Mouse (Mus musculus): ENCODE data around the gene Ptgdr2.

The Ptgdr2 gene

DNA sequence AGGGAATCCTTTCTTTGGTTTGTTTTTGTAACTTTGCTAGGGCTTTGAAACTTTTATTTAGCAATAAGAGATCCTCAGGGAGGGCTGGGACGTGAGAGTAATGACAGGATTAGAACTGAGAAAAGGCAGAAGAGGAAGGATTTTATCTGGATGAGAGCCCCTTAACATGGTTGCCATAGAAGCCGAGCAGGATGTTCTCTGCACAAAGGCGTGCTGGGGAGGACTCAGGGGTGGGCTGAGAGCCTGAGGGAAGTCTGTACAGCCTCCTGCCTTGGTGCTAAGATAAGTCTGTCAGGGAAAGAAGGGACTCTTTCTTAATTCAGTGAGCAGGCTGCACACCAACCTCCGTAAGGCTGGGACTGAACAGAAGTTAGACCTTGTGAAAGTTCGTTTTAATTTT is 1.9 kb upstream of the Ptgdr2 start:
- no peak for DNase-seq

GRCm38 (mm10) chr19:10936077-10936476 is 883 bp upstream of the Ptgdr2 start:
- no peak for DNase-seq

DNA sequence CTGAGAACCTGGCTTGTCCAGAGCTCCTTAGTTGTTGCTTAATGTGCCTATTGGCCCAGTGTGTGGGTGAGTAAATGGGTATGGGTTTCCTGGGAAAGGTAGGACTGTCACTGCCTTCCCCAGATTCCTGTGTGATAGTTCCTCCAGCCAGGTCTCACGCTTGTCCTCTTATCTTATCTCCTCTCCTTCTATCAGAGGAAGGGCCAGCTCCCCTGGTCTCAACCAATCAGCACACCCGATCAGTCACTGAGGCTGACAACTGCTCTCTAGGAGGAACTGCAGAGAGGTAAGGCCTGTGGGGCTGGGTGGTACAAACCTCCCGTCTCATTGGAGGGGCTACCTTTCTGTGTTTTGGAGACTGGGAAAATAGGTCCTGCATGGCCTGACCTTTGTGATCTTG is 1.8 kb downstream of the Ptgdr2 start:
- no peak for DNase-seq

- peak; percentile 75 for DNase-seq
Measured at GRCm38 (mm10) chr19:10940097-10940800, 3.3 kb downstream of the Ptgdr2 start.

DNA sequence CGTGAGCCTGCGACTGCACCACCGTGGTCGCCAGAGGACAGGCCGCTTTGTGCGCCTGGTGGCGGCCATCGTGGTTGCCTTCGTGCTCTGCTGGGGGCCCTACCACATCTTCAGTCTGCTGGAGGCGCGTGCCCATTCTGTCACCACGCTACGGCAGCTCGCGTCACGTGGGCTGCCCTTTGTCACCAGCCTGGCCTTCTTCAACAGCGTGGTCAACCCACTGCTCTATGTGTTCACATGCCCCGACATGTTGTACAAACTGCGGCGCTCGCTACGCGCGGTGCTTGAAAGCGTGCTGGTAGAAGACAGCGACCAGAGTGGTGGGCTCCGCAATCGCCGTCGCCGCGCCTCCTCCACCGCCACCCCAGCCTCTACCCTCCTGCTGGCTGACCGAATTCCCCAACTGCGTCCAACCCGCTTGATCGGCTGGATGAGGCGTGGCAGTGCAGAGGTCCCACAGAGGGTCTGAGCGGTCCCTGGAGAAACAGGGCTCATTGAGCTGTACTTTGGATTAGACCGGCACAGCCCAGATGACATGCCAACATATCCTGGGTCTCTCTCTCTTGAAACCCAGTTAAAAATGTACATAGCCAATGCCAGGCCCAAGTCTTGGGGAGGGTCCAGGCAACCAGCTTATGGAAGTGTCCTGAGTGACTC is 4.0 kb downstream of the Ptgdr2 start:
- DNase-seq = no peak

- DNase-seq = no peak
Measured at GRCm38 (mm10) chr19:10943955-10944354, 7.0 kb downstream of the Ptgdr2 start.

DNA sequence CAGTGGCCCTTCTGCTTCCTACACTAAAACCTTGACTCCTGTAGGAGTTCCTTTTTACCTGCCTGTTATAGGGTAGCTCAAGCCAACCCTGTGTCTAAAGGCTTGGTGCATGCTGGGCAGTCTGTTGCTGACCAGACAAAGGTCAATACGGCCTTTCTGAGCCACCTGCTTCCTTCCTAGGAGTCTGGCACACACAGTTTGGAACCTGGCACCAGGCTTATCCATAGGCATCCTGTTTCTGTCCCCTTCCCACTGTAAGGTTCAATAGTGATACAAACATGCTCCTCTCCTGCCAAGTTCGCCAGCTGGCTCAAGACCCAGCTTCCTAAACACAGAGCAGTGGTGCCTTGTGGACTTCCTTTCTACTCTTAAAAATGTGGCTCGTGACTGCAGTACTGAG is 9.5 kb downstream of the Ptgdr2 start:
- DNase-seq = no peak

- DNase-seq = no peak
Measured at GRCm38 (mm10) chr19:10947219-10947618, 10.3 kb downstream of the Ptgdr2 start.

GRCm38 (mm10) chr19:10948416-10948815 is 11.5 kb downstream of the Ptgdr2 start:
- no peak for DNase-seq

DNA sequence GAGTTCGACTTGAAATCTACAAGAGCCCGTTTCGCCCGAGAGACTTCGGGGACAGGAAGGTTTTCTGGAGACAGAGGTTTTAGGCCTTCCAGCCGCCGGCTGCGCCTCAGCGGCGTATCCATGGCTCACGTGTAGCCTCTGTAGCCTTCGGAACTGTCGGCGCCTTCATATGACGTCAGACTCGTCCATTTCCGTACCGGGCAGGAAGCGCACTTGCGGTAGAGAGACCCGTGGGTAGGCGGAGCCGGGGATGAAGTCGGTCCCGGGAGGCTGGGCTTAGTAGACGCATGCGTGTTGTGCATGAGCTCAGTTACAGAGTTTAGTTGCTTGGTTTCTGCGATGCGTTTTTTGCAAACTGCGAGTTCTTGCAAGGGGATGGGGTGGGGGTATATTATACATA is 12.2 kb downstream of the Ptgdr2 start, which contains the start of gene Ccdc86:
Gene Ccdc86, minus strand, starts transcription at position 155 of the 400 bp plus-strand sequence.
- peak; percentile 97 for DNase-seq

- DNase-seq = no peak
Measured at GRCm38 (mm10) chr19:10949558-10949957, 12.6 kb downstream of the Ptgdr2 start.

- no peak for DNase-seq
Measured at GRCm38 (mm10) chr19:10952021-10952939, 15.3 kb downstream of the Ptgdr2 start.

GRCm38 (mm10) chr19:10959085-10959977 is 22.4 kb downstream of the Ptgdr2 start:
- peak; percentile 69 for DNase-seq

DNA sequence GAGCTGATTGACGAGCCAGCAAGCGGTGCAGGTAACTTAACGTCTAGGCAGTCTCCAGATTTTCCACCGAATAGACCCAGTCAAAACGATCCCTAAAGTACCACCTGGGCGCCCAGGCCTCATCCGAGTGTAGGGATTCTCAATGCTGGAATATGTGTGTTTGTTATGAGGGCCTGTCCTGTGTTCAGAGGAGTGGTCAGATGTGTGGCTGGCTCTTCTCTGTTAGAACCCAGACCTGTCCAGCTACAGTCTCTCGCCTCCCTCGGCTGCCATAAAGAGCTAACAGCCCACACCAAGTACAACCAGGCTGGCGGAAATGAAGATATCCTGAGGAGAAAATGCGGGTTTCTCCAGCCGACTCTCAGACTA is 23.0 kb downstream of the Ptgdr2 start:
- DNase-seq = no peak

- no peak for DNase-seq
Measured at GRCm38 (mm10) chr19:10965721-10966120, 28.8 kb downstream of the Ptgdr2 start.

- no peak for DNase-seq
Measured at GRCm38 (mm10) chr19:10968578-10968977, 31.6 kb downstream of the Ptgdr2 start.

- no peak for DNase-seq
Measured at GRCm38 (mm10) chr19:10970457-10970856, 33.5 kb downstream of the Ptgdr2 start.

DNA sequence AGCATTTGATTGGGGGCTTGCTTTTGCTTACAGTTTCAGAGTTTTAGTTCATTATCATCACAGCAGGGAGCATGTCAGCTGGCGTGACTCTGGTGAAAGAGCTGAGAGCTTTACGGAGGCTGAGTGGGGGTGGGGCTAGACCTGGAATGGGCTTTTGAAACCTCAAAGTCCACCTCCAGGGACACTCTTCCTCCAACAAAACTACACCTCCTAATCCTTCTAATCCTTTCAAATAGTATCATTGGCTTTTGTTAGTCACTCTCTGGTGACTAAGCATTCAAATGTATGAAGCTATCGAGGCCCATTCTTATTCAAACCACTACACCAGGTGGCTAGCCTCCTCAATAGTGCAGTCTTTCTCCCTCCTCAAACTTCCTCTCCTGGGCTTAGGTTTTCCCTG is 35.7 kb downstream of the Ptgdr2 start:
- no peak for DNase-seq

DNA sequence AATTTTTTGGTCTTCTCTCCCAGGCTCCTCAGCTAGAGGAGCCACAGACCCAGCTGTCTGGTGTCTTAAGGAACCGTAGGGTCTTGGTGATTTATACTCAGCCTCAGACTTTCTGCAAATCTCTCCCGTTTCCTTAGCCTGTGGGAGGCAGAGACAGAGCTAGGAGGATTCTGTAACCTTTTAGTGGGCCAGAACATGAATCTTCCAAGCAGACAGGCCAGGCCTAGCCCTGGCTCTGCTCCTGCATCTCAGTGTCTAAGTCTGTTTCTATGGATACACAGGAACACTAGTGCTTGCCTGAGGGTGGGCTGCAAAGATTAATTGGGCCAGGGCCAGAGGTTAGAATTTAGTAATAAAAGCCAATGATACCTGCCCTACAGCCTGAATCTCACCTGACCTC is 36.2 kb downstream of the Ptgdr2 start:
- DNase-seq = no peak

DNA sequence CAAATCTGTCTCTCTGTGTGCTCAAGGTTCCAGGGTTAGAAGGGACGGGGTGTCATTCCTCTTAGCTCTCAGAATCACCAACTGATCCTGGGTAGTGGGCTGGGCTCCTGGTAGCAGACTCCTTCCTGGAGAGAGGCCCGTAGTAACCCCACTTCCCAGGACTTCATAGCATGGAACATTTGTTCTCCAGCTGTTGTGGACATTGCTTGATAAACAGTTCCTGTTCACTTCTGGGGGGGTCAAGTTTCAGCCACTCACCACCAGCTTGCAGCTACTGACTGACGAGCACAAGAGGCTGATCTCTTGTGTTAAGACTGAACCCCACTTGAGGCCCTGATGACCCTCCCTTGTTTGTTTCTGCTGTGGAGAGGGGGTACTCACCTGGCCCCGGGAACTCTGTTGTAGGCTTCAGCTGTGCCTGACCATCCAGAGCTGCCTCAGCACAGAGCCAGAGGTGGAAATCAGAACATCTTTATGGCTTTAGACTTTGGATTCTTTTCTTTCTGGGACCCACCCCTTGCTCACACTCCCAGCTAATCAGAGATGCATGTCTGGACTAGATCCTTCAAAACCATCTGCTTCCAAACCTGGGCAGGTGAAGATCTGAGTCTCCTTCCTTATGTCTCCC is 37.4 kb downstream of the Ptgdr2 start, which contains the start of gene Ms4a10:
Gene Ms4a10, minus strand, starts transcription at position 433 of the 628 bp plus-strand sequence.
- DNase-seq = no peak

GRCm38 (mm10) chr19:10975187-10975586 is 38.2 kb downstream of the Ptgdr2 start:
- no peak for DNase-seq

DNA sequence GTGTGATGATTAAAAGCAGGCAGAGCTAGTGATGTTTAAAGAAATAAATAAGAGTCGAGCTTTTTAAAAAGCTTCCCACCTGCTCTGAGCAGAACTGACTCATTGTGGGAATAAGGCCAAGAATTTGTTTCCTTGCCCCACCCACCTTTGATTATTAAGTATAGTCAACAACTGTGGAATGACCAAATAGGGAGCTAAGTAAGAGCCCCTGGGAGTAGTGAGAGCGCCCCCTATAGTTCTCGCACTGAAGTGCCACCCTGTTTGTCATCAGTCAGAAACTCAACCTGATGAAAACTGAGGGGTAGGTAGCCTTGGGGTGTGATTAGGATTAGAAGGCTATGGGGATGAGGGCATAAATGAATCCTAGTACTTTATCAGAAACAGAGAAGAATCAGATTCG is 39.4 kb downstream of the Ptgdr2 start:
- peak; percentile 35 for DNase-seq

Data from lung, postnatal 14 days (tissue).